Mouse (Mus musculus) telencephalon, adult 2 months (tissue): ENCODE data around the gene Cox7a1.
A peak's percentile ranks its signal among the peaks of the same experiment; 100 is the strongest.

Source experiments
- DNase-seq: peaks from one replicate; pipeline ENCODE4 v3.0.0-alpha.2; 2011; ENCODE audit warnings: low read depth, low spot score

Gene Cox7a1

GRCm38 (mm10) chr7:30220008-30220356, 36.0 kb downstream of the Cox7a1 start:
- DNase-seq = no peak

DNA sequence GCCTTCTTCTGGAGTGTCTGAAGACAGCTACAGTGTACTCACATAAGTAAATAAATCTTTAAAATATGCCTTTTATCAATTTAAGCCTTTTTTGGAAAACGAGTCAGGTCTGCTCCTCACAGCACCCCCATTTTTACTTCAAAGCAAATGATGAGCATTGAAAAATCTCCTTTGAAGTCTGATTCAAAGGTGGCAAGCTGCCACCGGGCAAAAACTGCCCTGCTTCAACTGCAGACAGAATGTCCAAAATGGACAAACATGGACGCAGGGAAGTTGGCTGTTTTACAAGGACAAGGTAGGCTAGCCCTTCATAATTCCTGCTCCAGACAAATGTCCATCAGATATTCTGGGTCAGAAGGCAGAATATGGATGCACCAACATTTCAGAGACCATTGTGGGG, 37.5 kb downstream of the Cox7a1 start:
- no peak for DNase-seq

DNA sequence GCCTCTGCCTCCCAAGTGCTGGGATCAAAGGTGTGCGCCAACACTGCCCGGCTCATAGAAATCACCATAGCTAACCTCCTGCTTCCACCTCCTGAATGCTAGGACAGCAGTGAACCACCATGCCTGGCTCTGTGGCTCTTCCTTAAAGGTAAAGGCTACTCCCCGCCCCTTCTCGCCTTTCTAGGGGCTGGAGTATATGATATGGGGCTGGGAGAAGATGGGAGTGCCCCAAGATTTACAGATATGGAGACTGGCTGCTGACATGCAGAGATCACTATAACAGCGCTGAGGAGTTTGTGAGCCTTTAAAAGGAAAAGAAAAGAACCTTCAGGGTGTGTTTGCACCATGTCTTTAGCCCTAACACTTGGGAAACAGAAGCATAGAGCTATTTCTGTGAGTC, 38.3 kb downstream of the Cox7a1 start:
- no peak for DNase-seq

- no peak for DNase-seq
Observed at GRCm38 (mm10) chr7:30224206-30224605, 40.3 kb downstream of the Cox7a1 start.

DNA sequence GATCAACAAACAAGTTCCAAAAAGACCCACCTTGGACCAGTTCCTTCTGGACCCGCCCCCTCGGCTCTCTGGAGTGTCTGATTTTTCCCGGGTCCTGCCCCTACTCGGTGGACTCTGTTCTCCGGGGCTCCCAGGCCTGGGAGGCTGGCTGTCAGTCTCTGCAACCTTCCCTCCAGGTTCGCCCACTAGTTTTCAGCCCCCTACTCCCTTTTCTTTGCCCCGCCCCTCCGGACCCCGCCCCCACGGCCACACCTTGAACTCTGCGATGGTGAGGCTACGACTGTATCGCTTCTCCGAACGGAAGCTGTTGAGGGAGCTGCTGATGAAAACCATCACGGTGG, 47.4 kb downstream of the Cox7a1 start:
- DNase-seq = no peak

DNA sequence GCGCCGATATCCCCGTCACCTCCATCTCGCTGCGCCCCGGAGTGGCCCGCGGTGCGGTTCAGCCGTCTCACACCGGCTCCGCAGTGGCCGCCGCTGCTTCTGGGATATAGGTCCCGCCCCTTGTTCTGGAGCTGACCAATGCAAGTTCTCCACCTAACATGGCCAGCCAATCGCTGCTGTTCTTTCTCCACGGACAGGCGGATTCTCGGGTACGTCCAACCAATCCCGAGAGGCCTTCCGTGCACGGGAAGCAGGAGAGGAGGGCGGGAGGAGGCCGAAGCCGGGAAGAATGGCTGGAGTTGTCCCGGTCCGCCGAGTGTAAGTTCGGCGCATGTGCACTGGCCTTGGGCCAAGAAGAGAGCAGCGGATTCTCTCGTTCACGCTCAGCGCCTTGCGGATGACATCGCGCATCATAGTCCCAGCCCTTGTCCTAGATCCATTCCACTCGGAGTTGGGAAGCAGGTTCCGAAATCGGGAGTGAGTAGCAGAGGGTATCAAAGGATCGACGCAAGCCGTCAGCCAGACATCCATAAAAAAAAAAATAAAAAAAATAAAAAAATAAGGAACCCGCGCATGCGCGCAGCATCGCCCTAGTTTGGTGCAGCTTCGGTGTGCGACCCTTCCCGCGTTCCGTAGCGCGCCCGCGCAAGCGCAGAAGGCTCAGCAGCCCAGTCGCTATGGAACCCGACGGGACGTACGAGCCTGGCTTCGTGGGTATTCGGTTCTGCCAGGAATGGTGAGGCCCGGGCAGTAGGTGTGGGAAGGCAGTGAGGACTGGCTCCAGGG, 47.9 kb downstream of the Cox7a1 start, which contains the start of the genes Polr2i and Tbcb:
Polr2i (plus strand) TSS at position 280 of the 786 bp plus-strand sequence.
Tbcb (minus strand) TSS at position 604 of the 786 bp plus-strand sequence.
- DNase-seq = peak; percentile 99

GRCm38 (mm10) chr7:30232631-30233148, 48.7 kb downstream of the Cox7a1 start:
- DNase-seq = no peak

GRCm38 (mm10) chr7:30233387-30233786, 49.4 kb downstream of the Cox7a1 start:
- DNase-seq = no peak

GRCm38 (mm10) chr7:30234276-30234858, 50.4 kb downstream of the Cox7a1 start:
- no peak for DNase-seq

DNA sequence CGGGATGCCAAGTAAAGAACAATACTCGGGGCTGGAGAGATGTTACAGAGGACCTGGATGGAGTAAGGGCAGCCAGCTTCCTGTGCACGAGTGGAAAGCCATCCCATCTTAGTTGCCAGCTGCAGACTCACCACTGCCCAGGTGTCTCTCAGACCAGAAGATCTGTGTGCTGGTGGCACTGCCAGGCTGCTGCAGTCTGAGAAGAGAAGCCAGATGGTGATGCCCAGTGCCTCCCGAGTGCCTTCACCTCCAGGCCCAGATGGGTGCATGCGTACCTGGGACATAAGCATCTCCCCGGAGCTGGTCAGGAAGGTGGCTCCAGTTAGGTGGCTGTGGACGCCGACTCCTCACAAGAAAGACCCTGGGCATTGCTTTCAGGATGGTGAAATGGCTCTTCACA, 51.1 kb downstream of the Cox7a1 start:
- DNase-seq = no peak

GRCm38 (mm10) chr7:30235625-30236024, 51.7 kb downstream of the Cox7a1 start, which contains the start of gene Ovol3:
Ovol3 (minus strand) TSS chr7:30235725.
- DNase-seq = no peak
